Mouse (Mus musculus): ENCODE measurements at regions not wholly inside any gene's neighbourhood (a gene's known extent, or its start where the extent isn't known, plus 50 kb on each side); places are given as distances from the start of the nearest gene placed in this dataset.

GRCm38 (mm10) chr3:21493384-21493783, 583.1 kb upstream of the Tbl1xr1 start (continued):
- TF ChIP-seq HCFC1 (IDR thresholded peaks at IDR 0.05; ENCODE audit: low read depth, low read length) (no peak), TAL1 (IDR thresholded peaks at IDR 0.05; ENCODE audit: low read length) (no peak)

GRCm38 (mm10) chr3:21494904-21495303, 581.5 kb upstream of the Tbl1xr1 start:
- Histone ChIP-seq H3K9me3 (replicated peaks; ENCODE audit: insufficient read depth, low read length) (no peaks in the 10 kb centered on the region), H3K27ac (ENCODE audit: control insufficient read depth, low read depth, low read length) (no peak overlapping the region), H3K4me3 (ENCODE audit: control insufficient read depth in 1 of 2, insufficient read depth in 1 of 2, low read depth in 2 of 2, low read length in 2 of 2) (no peak overlapping the region), H3K27me3 (ENCODE audit: control insufficient read depth in 1 of 2, insufficient read depth in 2 of 2, low read length in 2 of 2) (no peaks in the 10 kb centered on the region), H3K4me1 (ENCODE audit: control insufficient read depth in 1 of 2, insufficient read depth in 2 of 2, low read length in 2 of 2) (no peaks in the 10 kb centered on the region), H3K79me2 (ENCODE audit: control insufficient read depth, insufficient read depth, low read length, poor library complexity) (no peaks in the 10 kb centered on the region), H3K36me3 (ENCODE audit: control insufficient read depth in 1 of 2, insufficient read depth in 2 of 2, low read length in 2 of 2) (no peaks in the 10 kb centered on the region), H3K9ac (ENCODE audit: control insufficient read depth, low read depth, low read length, poor library complexity, severe bottlenecking) (no peak overlapping the region)
- DNase-seq (ENCODE audit: low read depth, low spot score): no peak
- no peak for TF ChIP-seq MYB (IDR thresholded peaks at IDR 0.05; ENCODE audit: low read depth, low read length)
- TF ChIP-seq BHLHE40 (IDR thresholded peaks at IDR 0.05; ENCODE audit: borderline replicate concordance, low read depth, low read length): no peak
- no peak for TF ChIP-seq JUND (IDR thresholded peaks at IDR 0.05; ENCODE audit: low read depth, low read length)
- TF ChIP-seq POLR2AphosphoS5 (IDR thresholded peaks at IDR 0.05; ENCODE audit: borderline replicate concordance, low read depth, low read length): no peak
- TF ChIP-seq USF1 (IDR thresholded peaks at IDR 0.05; ENCODE audit: low read depth, low read length): no peak

GRCm38 (mm10) chr3:21495651-21496050, 580.8 kb upstream of the Tbl1xr1 start:
- no peaks in the 10 kb centered on the region for H3K4me1 ChIP-seq (ENCODE audit: control insufficient read depth in 1 of 2, insufficient read depth in 2 of 2, low read length in 2 of 2)
- H3K36me3 ChIP-seq (ENCODE audit: control insufficient read depth in 1 of 2, insufficient read depth in 2 of 2, low read length in 2 of 2): no peaks in the 10 kb centered on the region
- no peak for DNase-seq (ENCODE audit: low read depth, low spot score)
- no peak overlapping the region for H3K9ac ChIP-seq (ENCODE audit: control insufficient read depth, low read depth, low read length, poor library complexity, severe bottlenecking)
- TF ChIP-seq TBP (IDR thresholded peaks at IDR 0.05; ENCODE audit: low read depth, low read length) (no peak), HCFC1 (IDR thresholded peaks at IDR 0.05; ENCODE audit: low read depth, low read length) (no peak), MAZ (IDR thresholded peaks at IDR 0.05; ENCODE audit: low read depth, low read length) (no peak), MEF2A (IDR thresholded peaks at IDR 0.05; ENCODE audit: extremely low read depth, insufficient replicate concordance, low read depth, low read length, poor library complexity, severe bottlenecking) (no peak), CHD2 (IDR thresholded peaks at IDR 0.05; ENCODE audit: low read length) (no peak), ELF1 (IDR thresholded peaks at IDR 0.05; ENCODE audit: low read depth, low read length) (no peak), RCOR1 (IDR thresholded peaks at IDR 0.05; ENCODE audit: low read depth, low read length) (no peak), MYC (IDR thresholded peaks at IDR 0.05; ENCODE audit: low read depth, low read length) (no peak), GATA1 (IDR thresholded peaks at IDR 0.05; ENCODE audit: low read depth, low read length) (no peak), SIN3A (IDR thresholded peaks at IDR 0.05; ENCODE audit: low read length) (no peak), POLR2A (IDR thresholded peaks at IDR 0.05; ENCODE audit: control insufficient read depth in 1 of 2, insufficient read depth in 1 of 2, low read depth in 1 of 2, low read length in 2 of 2, poor library complexity in 1 of 2) (no peak)
- H3K79me2 ChIP-seq (ENCODE audit: control insufficient read depth, insufficient read depth, low read length, poor library complexity): no peaks in the 10 kb centered on the region
- H3K9me3 ChIP-seq (replicated peaks; ENCODE audit: insufficient read depth, low read length): no peaks in the 10 kb centered on the region
- H3K4me3 ChIP-seq (ENCODE audit: control insufficient read depth in 1 of 2, insufficient read depth in 1 of 2, low read depth in 2 of 2, low read length in 2 of 2): no peak overlapping the region
- H3K27ac ChIP-seq (ENCODE audit: control insufficient read depth, low read depth, low read length): no peak overlapping the region
- H3K27me3 ChIP-seq (ENCODE audit: control insufficient read depth in 1 of 2, insufficient read depth in 2 of 2, low read length in 2 of 2): no peaks in the 10 kb centered on the region

Measured in MEL (cell line).